Comparison of ENCODE assay signal across 22 mouse cellular contexts in genomic region chr10:41380466-41380865, GRCm38 (mm10).
DNase-seq lines count a peak whose midpoint lies in the region; TF ChIP-seq lines count a peak whose summit lies in the region.
"Had no signal": no experiment of that assay in that cellular context is flagged by ENCODE, and none has a peak within 500 bp of the region (broad histone marks: within the 10 kb centered on the region; RNA-seq: fewer than 3 reads in every experiment).

No protein-coding gene starts in this region.

- no peak overlapping the region for H3K9ac ChIP-seq in MEL (ENCODE audit: control insufficient read depth, low read depth, low read length, poor library complexity, severe bottlenecking)
- H3K9ac ChIP-seq: intestine, embryonic 15.5 days; liver, embryonic 15.5 days; lung, embryonic 15.5 days; neural tube, embryonic 12.5 days had no signal

- no peak for DNase-seq in layer of hippocampus, adult 2 months (ENCODE audit: low spot score in 2 of 2)
- DNase-seq in layer of hippocampus, adult 9-10 months (ENCODE audit: low spot score): no peak
- peak; percentile 40 for DNase-seq in thymus, postnatal 4 days
- no peak for DNase-seq in thymus, postnatal 10 days (ENCODE audit: low spot score in 2 of 2)
- no peak for DNase-seq in MEL (ENCODE audit: low read depth, low spot score)
- no peak for DNase-seq in urinary bladder, postnatal 25 days (ENCODE audit: low spot score)
- DNase-seq in embryo, embryonic 10 days (ENCODE audit: low spot score): no peak
- DNase-seq: adrenal gland, adult 2 months; adrenal gland, postnatal 36 days; cerebellum, adult 18-20 months; cerebellum, postnatal 10 days; heart, postnatal 14 days; kidney, adult 2 months; liver had no signal

- H3K79me2 ChIP-seq in MEL (ENCODE audit: control insufficient read depth, insufficient read depth, low read length, poor library complexity): no peaks in the 10 kb centered on the region

- no peak overlapping the region for H3K4me3 ChIP-seq in layer of hippocampus, adult 2 months
- H3K4me3 ChIP-seq in MEL (ENCODE audit: control insufficient read depth in 1 of 2, insufficient read depth in 1 of 2, low read depth in 2 of 2, low read length in 2 of 2): no peak overlapping the region
- H3K4me3 ChIP-seq: erythroblast, embryonic 14.5 days; hindbrain, embryonic 10.5 days; intestine, embryonic 15.5 days; liver, embryonic 15.5 days; lung, embryonic 15.5 days; myocyte; neural tube, embryonic 12.5 days had no signal

- peaks cover 0 to 4% of the 10 kb centered on the region in 2 experiments; a peak in 2 of 4 replicates for H3K36me3 ChIP-seq in MEL (ENCODE audit: control insufficient read depth in 1 of 2, insufficient read depth in 2 of 2, low read length in 2 of 2)
- H3K36me3 ChIP-seq: hindbrain, embryonic 10.5 days; intestine, embryonic 15.5 days; liver, embryonic 15.5 days; lung, embryonic 15.5 days; neural tube, embryonic 12.5 days had no signal

- peaks cover 0 to 2% of the 10 kb centered on the region in 2 experiments; a peak in 1 of 4 replicates for H3K4me1 ChIP-seq in MEL (ENCODE audit: control insufficient read depth in 1 of 2, insufficient read depth in 2 of 2, low read length in 2 of 2)
- H3K4me1 ChIP-seq: intestine, embryonic 15.5 days; liver, embryonic 15.5 days; lung, embryonic 15.5 days; neural tube, embryonic 12.5 days had no signal

- no peak for TF ChIP-seq RAD21 in MEL (IDR thresholded peaks at IDR 0.05; ENCODE audit: low read depth, low read length)

- TF ChIP-seq POLR2A in MEL (IDR thresholded peaks at IDR 0.05; ENCODE audit: control insufficient read depth in 1 of 2, insufficient read depth in 1 of 2, low read depth in 1 of 2, low read length in 2 of 2, poor library complexity in 1 of 2): no peak

- no peaks in the 10 kb centered on the region for H3K27me3 ChIP-seq in MEL (ENCODE audit: control insufficient read depth in 1 of 2, insufficient read depth in 2 of 2, low read length in 2 of 2)
- H3K27me3 ChIP-seq: intestine, embryonic 15.5 days; liver, embryonic 15.5 days; lung, embryonic 15.5 days; neural tube, embryonic 12.5 days had no signal

- H3K27ac ChIP-seq in layer of hippocampus, adult 2 months: no peak overlapping the region
- no peak overlapping the region for H3K27ac ChIP-seq in MEL (ENCODE audit: control insufficient read depth, low read depth, low read length)
- H3K27ac ChIP-seq: hindbrain, embryonic 10.5 days; intestine, embryonic 15.5 days; kidney, postnatal 0 days; liver, embryonic 15.5 days; lung, embryonic 15.5 days; neural tube, embryonic 12.5 days had no signal

- peak; percentile 25 for TF ChIP-seq CTCF in layer of hippocampus, adult 2 months (conservative IDR thresholded peaks at IDR 0.05)
- peak; percentile 10 to 42 (median 18); a peak in 4 of 6 replicates for TF ChIP-seq CTCF in MEL (IDR thresholded peaks at IDR 0.05 in 2 of 3, conservative IDR thresholded peaks at IDR 0.05 in 1 of 3; ENCODE audit: control insufficient read depth in 1 of 3, insufficient read depth in 1 of 3, low read depth in 2 of 3, low read length in 3 of 3, poor library complexity in 1 of 3, severe bottlenecking in 1 of 3)

- H3K9me3 ChIP-seq in MEL (replicated peaks; ENCODE audit: insufficient read depth, low read length): no peaks in the 10 kb centered on the region
- H3K9me3 ChIP-seq: hindbrain, embryonic 10.5 days; intestine, embryonic 15.5 days; liver, embryonic 15.5 days; lung, embryonic 15.5 days; neural tube, embryonic 12.5 days had no signal

- no peak for TF ChIP-seq EP300 in MEL (IDR thresholded peaks at IDR 0.05; ENCODE audit: low read depth in 1 of 2, low read length in 2 of 2)

TF ChIP-seq in MEL, 35 proteins besides CTCF, POLR2A, EP300 and RAD21:
- TF ChIP-seq BHLHE40 (IDR thresholded peaks at IDR 0.05; ENCODE audit: borderline replicate concordance, low read depth, low read length): no peak
- TF ChIP-seq KAT2A (conservative IDR thresholded peaks at IDR 0.05; ENCODE audit: low read depth, low read length): no peak
- no peak for TF ChIP-seq USF2 (IDR thresholded peaks at IDR 0.05; ENCODE audit: borderline replicate concordance in 1 of 2, insufficient read depth in 1 of 2, low read depth in 1 of 2, low read length in 2 of 2)
- no peak for TF ChIP-seq GATA1 (IDR thresholded peaks at IDR 0.05; ENCODE audit: low read depth, low read length)
- no peak for TF ChIP-seq ZC3H11A (IDR thresholded peaks at IDR 0.05; ENCODE audit: low read depth, low read length)
- TF ChIP-seq JUND (IDR thresholded peaks at IDR 0.05; ENCODE audit: low read depth, low read length): no peak
- TF ChIP-seq NELFE (IDR thresholded peaks at IDR 0.05; ENCODE audit: low read depth, low read length): no peak
- TF ChIP-seq UBTF (IDR thresholded peaks at IDR 0.05; ENCODE audit: borderline replicate concordance, insufficient read depth, low read depth, low read length): no peak
